Mouse (Mus musculus): ENCODE measurements at regions not wholly inside any gene's neighbourhood (a gene's known extent, or its start where the extent isn't known, plus 50 kb on each side); places are given as distances from the start of the nearest gene placed in this dataset.

DNA sequence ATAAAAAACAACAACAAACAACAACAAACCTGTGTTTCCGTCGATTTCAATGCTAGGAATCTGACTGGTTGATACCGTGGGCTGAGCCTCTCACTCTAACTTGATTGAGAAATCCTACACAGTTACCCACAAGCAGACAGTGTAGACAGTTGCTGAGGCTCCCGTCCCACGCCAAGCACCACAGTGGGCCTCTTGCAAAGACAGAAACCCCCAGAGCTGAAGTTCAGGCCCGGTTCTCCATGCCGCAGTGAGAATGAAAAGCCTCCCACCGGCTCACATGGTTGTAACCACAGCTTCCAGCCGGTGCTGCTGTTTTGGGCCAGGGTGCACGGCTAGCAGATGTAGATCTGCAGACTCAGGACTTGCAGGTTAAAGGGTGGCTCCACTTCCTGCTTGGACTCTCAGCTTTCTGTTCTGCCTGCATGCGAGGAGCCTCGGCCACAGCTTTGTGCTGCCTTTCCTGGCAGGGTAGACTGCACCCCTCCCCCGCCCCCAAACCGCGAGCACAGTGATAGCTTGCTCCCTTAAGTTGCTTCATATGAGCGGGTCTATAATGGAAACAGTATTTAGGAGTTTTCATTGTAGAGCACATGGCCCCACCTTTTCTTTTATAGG, 133.6 kb upstream of the Zfp64 start:
- Histone ChIP-seq H3K27me3 (replicated peaks; ENCODE audit: control insufficient read depth, insufficient read depth, low read length) (no peaks in the 10 kb centered on the region), H3K4me2 (replicated peaks; ENCODE audit: low read depth) (no peak overlapping the region), H3K36me3 (ENCODE audit: control insufficient read depth, insufficient read depth) (no peaks in the 10 kb centered on the region), H3K4me3 (ENCODE audit: low read depth, low read length) (no peak overlapping the region), H3K27ac (ENCODE audit: low read depth, low read length) (no peak overlapping the region), H3K9ac (ENCODE audit: low read depth, low read length) (no peak overlapping the region), H3K9me3 (ENCODE audit: control insufficient read depth) (peaks cover 3% of the 10 kb centered on the region; the same call in 1 of the 2 replicates), H3K4me1 (replicated peaks; ENCODE audit: control insufficient read depth, insufficient read depth, low read length) (no peaks in the 10 kb centered on the region)
- no peak for TF ChIP-seq CTCF (IDR thresholded peaks at IDR 0.05; ENCODE audit: low read depth)
- ATAC-seq: no peak
- 68% methylated on average over 16 of the region's 16 CpGs for WGBS

DNA sequence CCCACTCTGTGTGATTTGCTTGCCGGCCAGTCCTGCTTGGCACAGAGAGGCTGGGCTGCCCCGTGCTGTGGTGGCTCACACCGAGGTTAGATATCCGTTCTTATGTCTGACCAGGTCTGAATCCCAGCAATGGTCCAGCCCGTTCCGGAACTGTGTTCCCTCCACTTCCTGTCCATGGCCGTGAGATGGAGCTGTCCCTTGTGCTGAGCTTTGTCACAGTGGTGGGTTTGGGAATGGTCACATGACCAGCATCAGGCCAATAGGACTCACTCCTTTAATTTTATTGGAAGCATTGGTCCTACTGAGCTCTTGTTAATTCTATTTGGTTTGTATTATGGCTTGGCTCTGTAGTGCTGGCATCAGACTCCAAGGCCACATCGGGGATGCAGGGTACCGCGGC, 132.9 kb upstream of the Zfp64 start:
- Histone ChIP-seq H3K27ac (ENCODE audit: low read depth, low read length) (no peak overlapping the region), H3K4me3 (ENCODE audit: low read depth, low read length) (no peak overlapping the region), H3K9ac (ENCODE audit: low read depth, low read length) (no peak overlapping the region), H3K9me3 (ENCODE audit: control insufficient read depth) (peaks cover 3% of the 10 kb centered on the region; the same call in 1 of the 2 replicates), H3K27me3 (replicated peaks; ENCODE audit: control insufficient read depth, insufficient read depth, low read length) (no peaks in the 10 kb centered on the region), H3K4me2 (replicated peaks; ENCODE audit: low read depth) (no peak overlapping the region), H3K36me3 (ENCODE audit: control insufficient read depth, insufficient read depth) (no peaks in the 10 kb centered on the region), H3K4me1 (replicated peaks; ENCODE audit: control insufficient read depth, insufficient read depth, low read length) (no peaks in the 10 kb centered on the region)
- WGBS: 81% methylated on average over 10 of the region's 10 CpGs
- peak; percentile 15; the same call in 1 of the 2 replicates for TF ChIP-seq CTCF (IDR thresholded peaks at IDR 0.05; ENCODE audit: low read depth)
- ATAC-seq: no peak

DNA sequence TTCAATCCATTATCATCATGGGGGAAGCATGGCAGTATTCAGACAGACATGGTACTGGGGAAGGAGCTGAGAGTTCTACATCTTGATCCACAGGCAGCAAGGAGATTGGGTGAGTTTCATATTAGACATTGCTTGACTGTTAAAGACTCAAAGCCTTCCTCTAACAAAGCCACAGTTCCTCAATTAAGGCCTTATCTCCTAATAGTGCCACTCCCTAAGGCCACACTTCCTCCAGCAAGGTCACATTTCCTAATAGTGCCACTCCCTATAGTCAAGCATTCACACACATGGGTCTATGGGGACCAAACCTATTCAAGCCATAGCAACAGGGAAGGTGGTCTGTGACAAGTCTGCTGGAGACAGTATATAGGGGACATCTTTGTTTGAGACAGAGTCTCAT, 115.9 kb upstream of the Zfp64 start:
- Histone ChIP-seq H3K27ac (ENCODE audit: low read depth, low read length) (no peak overlapping the region), H3K27me3 (replicated peaks; ENCODE audit: control insufficient read depth, insufficient read depth, low read length) (no peaks in the 10 kb centered on the region), H3K9ac (ENCODE audit: low read depth, low read length) (no peak overlapping the region), H3K4me2 (replicated peaks; ENCODE audit: low read depth) (no peak overlapping the region), H3K4me3 (ENCODE audit: low read depth, low read length) (no peak overlapping the region), H3K4me1 (replicated peaks; ENCODE audit: control insufficient read depth, insufficient read depth, low read length) (no peaks in the 10 kb centered on the region), H3K9me3 (ENCODE audit: control insufficient read depth) (0 out of 2 replicates have a peak, but pooled peaks cover 4% of the 10 kb centered on the region), H3K36me3 (ENCODE audit: control insufficient read depth, insufficient read depth) (no peaks in the 10 kb centered on the region)
- no peak for ATAC-seq
- no peak for TF ChIP-seq CTCF (IDR thresholded peaks at IDR 0.05; ENCODE audit: low read depth)

DNA sequence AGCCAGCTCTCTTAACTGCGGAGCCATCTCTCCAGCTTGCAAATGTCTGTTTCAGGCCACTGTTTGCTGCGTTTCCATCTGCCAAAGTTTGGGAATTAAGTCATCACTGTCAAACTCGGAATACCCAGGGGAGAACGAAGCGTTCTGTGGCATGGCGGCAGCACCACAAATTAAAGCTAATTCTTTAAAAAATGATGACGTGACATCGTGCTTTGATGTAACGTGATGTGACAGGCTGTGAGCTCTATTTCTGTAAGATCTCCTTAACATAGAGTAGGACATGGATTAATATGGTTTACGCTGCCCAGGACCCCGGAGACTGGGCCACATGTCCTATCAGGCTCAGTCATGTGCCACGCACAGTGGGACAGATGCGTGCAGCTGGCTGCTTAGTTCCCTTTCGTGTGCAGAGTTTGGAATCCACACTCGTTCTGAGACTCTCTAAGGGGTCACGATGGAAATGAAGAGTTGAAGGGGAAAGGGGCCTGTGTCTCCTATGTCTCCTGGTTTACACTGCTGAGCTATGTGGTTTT, 109.8 kb upstream of the Zfp64 start:
- WGBS: 86% methylated on average over 16 of the region's 16 CpGs
- no peaks in the 10 kb centered on the region for H3K4me1 ChIP-seq (replicated peaks; ENCODE audit: control insufficient read depth, insufficient read depth, low read length)
- no peak overlapping the region for H3K4me2 ChIP-seq (replicated peaks; ENCODE audit: low read depth)
- H3K36me3 ChIP-seq (ENCODE audit: control insufficient read depth, insufficient read depth): no peaks in the 10 kb centered on the region
- TF ChIP-seq CTCF (IDR thresholded peaks at IDR 0.05; ENCODE audit: low read depth): no peak
- ATAC-seq: no peak
- H3K9ac ChIP-seq (ENCODE audit: low read depth, low read length): no peak overlapping the region
- H3K27me3 ChIP-seq (replicated peaks; ENCODE audit: control insufficient read depth, insufficient read depth, low read length): no peaks in the 10 kb centered on the region
- H3K9me3 ChIP-seq (ENCODE audit: control insufficient read depth): no peaks in the 10 kb centered on the region
- no peak overlapping the region for H3K27ac ChIP-seq (ENCODE audit: low read depth, low read length)
- H3K4me3 ChIP-seq (ENCODE audit: low read depth, low read length): no peak overlapping the region

DNA sequence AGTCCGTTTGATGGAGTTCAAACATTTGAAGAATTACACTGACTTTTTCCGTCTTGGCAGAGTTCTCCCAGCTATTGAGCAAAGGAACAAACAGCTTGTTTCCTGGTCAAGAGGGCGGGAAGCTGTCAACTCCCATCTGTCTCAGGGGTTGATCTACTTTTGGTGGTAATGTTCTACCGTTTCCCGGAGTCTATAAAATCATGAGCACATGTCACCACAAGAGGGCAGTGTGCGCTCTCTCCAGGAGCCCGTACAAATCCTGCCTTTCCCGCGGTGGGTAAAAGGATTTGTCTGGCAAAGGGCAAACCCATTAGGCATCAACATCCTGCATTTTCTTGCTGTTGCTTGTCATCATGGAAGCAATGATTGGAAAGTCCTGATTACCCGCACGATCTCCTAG, 106.1 kb upstream of the Zfp64 start:
- Histone ChIP-seq H3K4me1 (replicated peaks; ENCODE audit: control insufficient read depth, insufficient read depth, low read length) (no peaks in the 10 kb centered on the region), H3K27ac (ENCODE audit: low read depth, low read length) (no peak overlapping the region), H3K9ac (ENCODE audit: low read depth, low read length) (no peak overlapping the region), H3K27me3 (replicated peaks; ENCODE audit: control insufficient read depth, insufficient read depth, low read length) (no peaks in the 10 kb centered on the region), H3K9me3 (ENCODE audit: control insufficient read depth) (no peaks in the 10 kb centered on the region), H3K4me3 (ENCODE audit: low read depth, low read length) (no peak overlapping the region), H3K36me3 (ENCODE audit: control insufficient read depth, insufficient read depth) (no peaks in the 10 kb centered on the region), H3K4me2 (replicated peaks; ENCODE audit: low read depth) (peak overlapping the region; percentile 13)
- peak; percentile 96 for TF ChIP-seq CTCF (IDR thresholded peaks at IDR 0.05; ENCODE audit: low read depth)
- no peak for ATAC-seq
- 2% methylated on average over 11 of the region's 11 CpGs for WGBS

DNA sequence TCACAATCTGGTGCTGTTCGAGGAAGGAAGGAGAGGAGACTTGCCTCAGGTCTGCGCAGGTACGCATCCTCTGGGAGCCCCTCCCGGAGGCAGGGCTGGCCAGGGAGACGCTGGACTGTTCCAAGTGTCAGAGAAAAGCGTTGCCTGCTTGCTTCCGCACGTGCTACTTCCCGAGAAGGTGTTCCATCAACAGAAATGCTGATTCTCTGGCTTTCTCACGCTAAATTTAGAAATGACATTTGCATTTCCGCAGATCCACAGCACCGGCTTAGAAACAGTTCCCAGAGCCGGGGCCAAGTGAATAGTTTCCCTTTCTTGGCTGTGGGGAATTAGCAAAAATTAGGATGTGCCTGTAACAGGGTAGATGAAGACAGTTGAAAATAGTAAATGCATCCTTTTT, 105.1 kb upstream of the Zfp64 start:
- TF ChIP-seq CTCF (IDR thresholded peaks at IDR 0.05; ENCODE audit: low read depth): no peak
- ATAC-seq: no peak
- WGBS: 47% methylated on average over 13 of the region's 13 CpGs

More for the DNA sequence above, 105.1 kb upstream of the Zfp64 start:
- H3K9ac ChIP-seq (ENCODE audit: low read depth, low read length): no peak overlapping the region
- no peaks in the 10 kb centered on the region for H3K27me3 ChIP-seq (replicated peaks; ENCODE audit: control insufficient read depth, insufficient read depth, low read length)
- no peaks in the 10 kb centered on the region for H3K9me3 ChIP-seq (ENCODE audit: control insufficient read depth)
- H3K36me3 ChIP-seq (ENCODE audit: control insufficient read depth, insufficient read depth): no peaks in the 10 kb centered on the region
- H3K4me2 ChIP-seq (replicated peaks; ENCODE audit: low read depth): no peak overlapping the region
- H3K4me3 ChIP-seq (ENCODE audit: low read depth, low read length): no peak overlapping the region
- H3K27ac ChIP-seq (ENCODE audit: low read depth, low read length): no peak overlapping the region
- no peaks in the 10 kb centered on the region for H3K4me1 ChIP-seq (replicated peaks; ENCODE audit: control insufficient read depth, insufficient read depth, low read length)

Data from intestine, postnatal 0 days (tissue).